Mouse (Mus musculus) erythroid progenitor cell, adult 5-6 weeks (primary cell): Measurements from ENCODE around the gene Arl8a. TPM values are rescaled to one million over a fixed set of nuclear protein-coding genes. Genes with fewer than 3 reads are reported as not detected.
"Not testable (repeated sequence)": the region's sequence is repeated elsewhere in the genome, so short reads cannot be mapped to it uniquely, and the experiment has no call there.

Experiments used
- ATAC-seq: replicated peaks from 2 replicates; pipeline ENCODE4 v1.8.0; 2016; ENCODE audit warnings: moderate number of reproducible peaks, mild to moderate bottlenecking, moderate TSS enrichment, inconsistent platforms; ENCODE audit not compliant: poor library complexity, low FRiP score, severe bottlenecking
- total RNA-seq, 2 experiments: library from RNA; stranded (forward) in 1 of 2; stranded (reverse) in 1 of 2; fragments of 150-400 nt in 1 of 2; fragments of 186-747, 209-891 nt in 1 of 2; gene quantifications; 2 replicates each; pipeline versions ENCODE4 v1.2.3 to v1.2.4; 2015 to 2017; ENCODE audit warnings: low replicate concordance in 2 of 2

Arl8a gene
- total RNA-seq, 2 experiments from 2014 or later: 12.3 to 19.3 TPM

DNA sequence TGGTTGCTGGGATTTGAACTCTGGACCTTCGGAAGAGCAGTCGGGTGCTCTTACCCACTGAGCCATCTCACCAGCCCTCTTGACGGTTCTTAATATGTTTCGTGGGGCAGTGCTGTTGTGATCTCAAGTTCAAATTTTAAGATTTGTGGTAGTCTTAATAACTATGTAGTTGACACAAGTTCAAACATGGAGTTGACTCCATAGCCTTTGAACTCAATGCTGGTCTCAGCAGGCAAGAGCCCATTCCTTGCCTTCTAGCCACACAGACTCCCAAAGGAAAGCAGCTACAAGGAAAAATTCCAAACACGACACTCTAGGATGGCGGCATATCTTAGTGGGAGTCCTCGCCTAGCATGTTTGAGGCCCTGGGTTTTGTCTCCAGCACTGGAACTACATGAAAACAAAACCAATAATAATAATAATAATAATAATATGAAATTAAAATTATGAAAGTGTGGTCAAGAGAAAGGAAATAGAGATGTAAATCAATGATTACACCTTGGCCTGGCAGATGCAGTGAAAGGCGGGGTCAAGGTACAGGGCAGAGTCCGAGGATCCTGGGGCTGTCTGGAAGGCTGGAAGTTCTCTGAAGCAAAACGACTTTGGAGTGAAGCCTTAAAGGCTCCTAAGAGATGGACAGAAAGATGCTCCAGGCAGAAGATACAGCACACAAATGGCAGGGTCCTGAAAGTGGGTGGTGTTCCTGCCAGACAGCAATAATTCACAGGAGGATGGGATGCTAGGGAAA lies 22.0 kb downstream of the Arl8a start:
- no peak for ATAC-seq

GRCm38 (mm10) chr1:135169556-135170224 lies 23.1 kb downstream of the Arl8a start:
- no peak for ATAC-seq

GRCm38 (mm10) chr1:135170299-135170698 lies 23.7 kb downstream of the Arl8a start:
- no peak for ATAC-seq

GRCm38 (mm10) chr1:135171202-135171601 lies 24.6 kb downstream of the Arl8a start:
- ATAC-seq: no peak

GRCm38 (mm10) chr1:135171984-135172383 lies 25.4 kb downstream of the Arl8a start:
- ATAC-seq: no peak

GRCm38 (mm10) chr1:135173311-135173710 lies 26.7 kb downstream of the Arl8a start:
- no peak for ATAC-seq

DNA sequence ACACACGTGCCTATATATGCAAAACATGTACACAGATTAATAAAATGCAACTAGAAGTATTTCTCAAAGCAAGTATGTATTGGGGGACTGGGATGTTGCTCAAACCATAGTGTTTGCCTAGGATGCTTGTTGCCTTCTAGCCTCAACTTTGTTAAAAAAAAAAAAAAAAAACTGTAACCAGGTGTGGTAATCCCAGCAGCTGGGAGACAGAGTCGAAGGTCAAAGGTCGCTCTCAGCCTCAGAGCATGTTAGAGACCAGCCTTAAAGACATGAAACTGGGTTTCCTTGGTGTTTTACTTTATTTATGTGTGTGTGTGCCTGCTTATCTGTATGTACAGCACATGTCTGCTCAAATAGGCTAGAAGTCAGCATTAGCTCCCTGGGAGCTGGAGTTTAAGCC lies 28.6 kb downstream of the Arl8a start:
- no peak for ATAC-seq

- ATAC-seq: no peak
These were observed 31.1 kb downstream of the Arl8a start for GRCm38 (mm10) chr1:135177724-135178123.

DNA sequence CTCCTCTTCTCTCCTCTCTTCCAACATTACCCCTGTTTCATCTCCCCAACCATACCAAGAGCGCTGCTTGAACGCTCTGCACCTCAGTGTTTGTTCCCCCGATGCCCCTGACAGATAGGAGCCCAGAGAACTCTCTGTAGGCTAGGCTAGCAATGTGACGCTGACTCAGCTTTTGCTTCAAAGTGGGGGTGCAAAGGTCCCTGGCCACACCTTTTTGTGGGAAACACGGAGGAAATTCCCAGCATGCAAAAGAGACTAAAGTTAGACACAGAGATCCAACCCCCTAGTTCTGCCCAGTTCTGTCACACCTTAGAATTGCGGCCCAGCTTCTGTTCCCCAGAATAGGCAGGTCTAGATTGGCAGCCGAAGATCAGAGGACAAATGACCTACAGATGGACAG lies 32.2 kb downstream of the Arl8a start:
- ATAC-seq: no peak

DNA sequence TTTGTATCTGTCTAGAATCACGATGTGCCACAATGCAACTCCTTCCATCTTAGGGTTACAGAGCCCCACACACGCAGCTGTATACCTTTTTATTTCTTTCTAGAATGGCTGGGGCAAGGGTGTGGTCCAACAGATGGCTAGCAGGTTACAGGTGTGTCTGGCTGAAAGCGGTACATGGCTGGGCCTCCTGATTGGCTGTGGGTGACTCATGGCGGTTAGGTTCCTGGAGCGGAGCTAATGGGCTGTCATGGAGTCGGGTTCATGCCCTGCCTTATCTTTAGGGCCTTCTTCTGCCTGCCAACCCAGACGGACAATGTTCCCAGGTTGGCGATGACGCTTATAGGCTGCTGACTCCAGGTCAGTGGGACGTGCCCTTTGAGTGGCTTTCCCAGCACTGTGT lies 34.2 kb downstream of the Arl8a start:
- ATAC-seq: no peak

GRCm38 (mm10) chr1:135181275-135181674 lies 34.7 kb downstream of the Arl8a start:
- no peak for ATAC-seq

GRCm38 (mm10) chr1:135181880-135182623 lies 35.4 kb downstream of the Arl8a start:
- ATAC-seq: no peak

GRCm38 (mm10) chr1:135182975-135183374 lies 36.4 kb downstream of the Arl8a start:
- ATAC-seq: no peak

- ATAC-seq: no peak
These were observed 36.8 kb downstream of the Arl8a start for GRCm38 (mm10) chr1:135183448-135183847.

- no peak for ATAC-seq
These were observed 37.4 kb downstream of the Arl8a start for GRCm38 (mm10) chr1:135183941-135184570.

GRCm38 (mm10) chr1:135185936-135186335 lies 39.3 kb downstream of the Arl8a start:
- ATAC-seq: no peak

DNA sequence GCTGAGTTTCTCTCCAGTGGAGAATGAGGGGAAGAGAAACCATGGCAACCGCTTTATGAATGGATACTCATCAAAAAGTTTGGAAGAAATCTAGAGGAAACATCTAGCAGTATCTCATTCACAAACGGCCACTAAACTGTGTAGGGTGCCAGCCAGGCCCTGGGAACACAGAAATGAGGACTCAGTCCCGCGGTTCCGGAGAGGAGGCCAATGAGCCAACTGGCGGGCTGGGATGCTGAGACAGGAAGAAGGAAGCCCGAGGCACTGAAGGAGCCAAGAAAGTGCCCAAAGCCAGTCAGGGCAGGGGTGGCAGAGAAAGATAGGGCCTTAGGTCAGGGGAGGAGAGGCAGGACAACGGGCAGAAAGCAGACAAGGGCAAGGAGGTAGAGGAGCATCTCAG lies 39.8 kb downstream of the Arl8a start:
- ATAC-seq: no peak

DNA sequence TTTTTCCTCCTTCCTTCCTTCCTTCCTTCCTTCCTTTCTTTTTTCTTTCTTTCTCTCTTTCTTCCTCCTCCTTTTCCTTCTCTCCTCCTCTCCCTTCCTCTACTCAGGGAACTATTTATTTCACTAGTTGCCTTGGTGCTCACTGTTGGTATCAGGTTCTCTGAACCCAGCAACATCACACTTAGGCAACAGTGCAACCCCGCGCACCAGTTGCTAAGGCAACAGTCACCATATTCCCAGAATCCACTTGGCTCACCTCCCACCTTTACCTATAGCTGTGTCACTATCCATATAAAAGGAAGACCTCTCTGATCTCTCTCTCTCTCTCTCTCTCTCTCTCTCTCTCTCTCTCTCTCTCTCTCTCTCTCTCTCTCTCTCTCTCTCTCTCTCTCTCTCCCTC lies 40.4 kb downstream of the Arl8a start:
- ATAC-seq: not testable (repeated sequence)

- ATAC-seq: no peak
These were observed 41.6 kb downstream of the Arl8a start for GRCm38 (mm10) chr1:135188197-135188596.

DNA sequence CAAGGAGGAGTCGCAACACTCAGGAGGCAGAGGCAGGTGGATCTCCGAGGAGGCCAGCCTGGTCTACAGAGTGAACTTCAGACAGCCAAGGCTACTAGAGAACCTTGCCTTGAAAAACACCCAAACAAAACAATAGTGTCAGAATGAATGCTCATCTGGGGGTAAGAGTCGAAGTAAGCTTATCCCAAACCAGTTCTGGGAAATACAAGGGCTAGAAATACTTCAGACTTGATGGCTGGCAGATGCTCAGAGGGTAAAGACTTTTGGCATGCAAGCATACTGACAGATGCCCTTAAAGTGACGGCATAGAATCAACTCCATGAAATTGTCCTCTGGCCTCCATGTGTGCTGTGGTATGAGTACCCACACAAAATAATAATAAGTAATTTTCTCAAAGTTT lies 42.6 kb downstream of the Arl8a start:
- ATAC-seq: no peak
